Mouse (Mus musculus): ENCODE results near the gene Fam185a. TPM values are rescaled to one million over a fixed set of nuclear protein-coding genes. Genes with fewer than 3 reads are reported as not detected.

Gene Fam185a
- 1.9 and 2.6 TPM in 2 replicates for polyA plus RNA-seq (2012; rRNA removed)

DNA sequence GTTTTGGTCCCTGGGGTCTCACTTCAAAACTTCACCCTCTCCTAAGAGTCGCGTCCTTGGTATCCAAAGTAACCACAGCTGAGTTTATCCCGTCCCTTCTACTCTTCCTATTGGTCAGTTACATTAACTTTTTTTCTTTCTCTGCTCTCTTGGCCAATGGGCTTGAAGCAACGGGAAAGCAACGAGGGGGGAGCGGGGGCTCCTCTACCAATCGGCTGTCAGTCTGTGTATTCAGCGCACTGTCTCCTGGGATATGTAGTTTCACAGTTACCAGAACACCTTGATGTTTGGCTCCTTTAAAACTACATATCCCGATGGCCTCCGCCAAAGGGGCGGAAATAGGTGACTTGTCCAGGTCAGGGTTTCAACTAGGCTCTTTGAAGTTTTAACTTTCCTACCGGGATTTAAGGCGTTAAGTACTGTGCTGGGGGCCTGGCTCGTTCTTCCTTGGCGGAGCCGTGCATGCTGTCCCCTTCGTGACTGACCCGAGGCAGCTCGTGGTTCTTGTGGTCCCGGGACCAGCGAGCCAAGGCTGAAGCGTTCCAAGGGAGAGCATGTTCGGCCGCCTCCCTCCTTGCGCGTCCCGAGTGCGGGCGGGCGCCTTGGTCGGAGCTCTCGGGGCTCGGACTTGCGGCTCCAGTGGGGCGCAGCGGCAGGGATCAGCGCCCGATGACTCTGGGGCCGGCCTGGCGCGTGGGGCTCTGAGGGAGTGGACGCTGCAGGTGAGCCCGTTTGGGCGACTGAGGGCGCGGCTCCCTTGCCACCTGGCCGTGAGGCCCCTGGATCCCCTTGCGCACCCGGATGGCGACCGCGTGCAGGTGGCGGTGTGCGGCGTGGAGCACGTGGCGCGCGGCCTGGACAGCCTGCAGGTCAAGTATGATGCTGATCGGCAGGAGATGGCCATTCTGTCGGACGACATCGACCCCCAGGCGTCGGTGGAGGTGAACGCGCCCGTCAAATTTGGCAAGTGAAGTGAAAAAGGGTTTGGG, at the start of gene Fam185a, which contains the start of gene Ccdc146:
Fam185a (plus strand) TSS at position 345 of the 989 bp plus-strand sequence.
Ccdc146 (minus strand) TSS at position 64 of the 989 bp plus-strand sequence.
- TF ChIP-seq CTCF (conservative IDR thresholded peaks at IDR 0.05; ENCODE audit: insufficient read depth, insufficient read length, low read depth, low read length), result no peak
- TF ChIP-seq POLR2A (IDR thresholded peaks at IDR 0.05; ENCODE audit: low read depth, low read length), result no peak
- Histone ChIP-seq H3K27me3 (replicated peaks; ENCODE audit: control insufficient read depth, insufficient read depth, low read length) (no peaks in the 10 kb centered on the region), H3K4me3 (ENCODE audit: insufficient read depth, low read depth, low read length) (peak within 1 kb of the TSS; percentile 67), H3K27ac (ENCODE audit: insufficient read depth, low read depth, low read length) (no peak within 1 kb of the TSS), H3K4me1 (ENCODE audit: control insufficient read depth, insufficient read depth, low read length) (no peaks in the 10 kb centered on the region; the same call in 1 of the 2 replicates), H3K36me3 (ENCODE audit: control insufficient read depth, insufficient read depth, low read length) (no peaks in the 10 kb centered on the region)
- DNase-seq, result peak; percentile 99
- WGBS, result under 1% methylated on average over 68 of the region's 68 CpGs

DNA sequence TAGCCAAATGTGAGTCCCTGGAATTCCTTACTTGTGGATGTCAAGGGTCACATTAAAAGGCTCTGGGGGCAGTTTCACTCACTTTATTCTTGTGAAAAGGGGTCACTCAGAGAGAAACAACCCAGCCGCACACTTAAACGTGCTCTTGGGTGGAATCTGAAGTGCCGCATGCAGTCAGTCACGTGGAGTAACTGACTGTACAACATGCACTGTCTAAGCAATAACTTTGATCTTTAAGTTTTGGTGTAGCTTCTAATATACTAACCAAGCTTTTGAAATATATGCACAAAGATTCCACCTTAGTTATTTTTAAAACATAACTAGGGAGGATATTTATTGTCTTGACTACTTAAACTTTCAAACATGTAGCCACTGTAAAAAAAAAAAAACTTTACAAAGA, 47.8 kb upstream of the Fam185a start:
- Histone ChIP-seq H3K27me3 (replicated peaks; ENCODE audit: control insufficient read depth, insufficient read depth, low read length) (no peaks in the 10 kb centered on the region), H3K4me3 (ENCODE audit: insufficient read depth, low read depth, low read length) (no peak overlapping the region), H3K36me3 (ENCODE audit: control insufficient read depth, insufficient read depth, low read length) (no peaks in the 10 kb centered on the region), H3K27ac (ENCODE audit: insufficient read depth, low read depth, low read length) (no peak overlapping the region), H3K4me1 (ENCODE audit: control insufficient read depth, insufficient read depth, low read length) (no peaks in the 10 kb centered on the region)
- DNase-seq, result no peak
- 87% methylated on average over 4 of the region's 4 CpGs for WGBS
- TF ChIP-seq POLR2A (IDR thresholded peaks at IDR 0.05; ENCODE audit: low read depth, low read length), result no peak
- no peak for TF ChIP-seq CTCF (conservative IDR thresholded peaks at IDR 0.05; ENCODE audit: insufficient read depth, insufficient read length, low read depth, low read length)

GRCm38 (mm10) chr5:21378397-21378796, 46.4 kb upstream of the Fam185a start:
- Histone ChIP-seq H3K36me3 (ENCODE audit: control insufficient read depth, insufficient read depth, low read length) (no peaks in the 10 kb centered on the region), H3K4me3 (ENCODE audit: insufficient read depth, low read depth, low read length) (no peak overlapping the region), H3K27me3 (replicated peaks; ENCODE audit: control insufficient read depth, insufficient read depth, low read length) (no peaks in the 10 kb centered on the region), H3K4me1 (ENCODE audit: control insufficient read depth, insufficient read depth, low read length) (no peaks in the 10 kb centered on the region), H3K27ac (ENCODE audit: insufficient read depth, low read depth, low read length) (no peak overlapping the region)
- no peak for DNase-seq
- TF ChIP-seq CTCF (conservative IDR thresholded peaks at IDR 0.05; ENCODE audit: insufficient read depth, insufficient read length, low read depth, low read length) (no peak), POLR2A (IDR thresholded peaks at IDR 0.05; ENCODE audit: low read depth, low read length) (no peak)
- 64% methylated on average over 2 of the region's 2 CpGs for WGBS

- TF ChIP-seq CTCF (conservative IDR thresholded peaks at IDR 0.05; ENCODE audit: insufficient read depth, insufficient read length, low read depth, low read length) (no peak), POLR2A (IDR thresholded peaks at IDR 0.05; ENCODE audit: low read depth, low read length) (no peak)
- Histone ChIP-seq H3K27ac (ENCODE audit: insufficient read depth, low read depth, low read length) (no peak overlapping the region), H3K4me1 (ENCODE audit: control insufficient read depth, insufficient read depth, low read length) (no peaks in the 10 kb centered on the region), H3K27me3 (replicated peaks; ENCODE audit: control insufficient read depth, insufficient read depth, low read length) (no peaks in the 10 kb centered on the region), H3K36me3 (ENCODE audit: control insufficient read depth, insufficient read depth, low read length) (no peaks in the 10 kb centered on the region), H3K4me3 (ENCODE audit: insufficient read depth, low read depth, low read length) (no peak overlapping the region)
- 56% methylated on average over 6 of the region's 6 CpGs for WGBS
- peak; percentile 23 for DNase-seq
Observed at GRCm38 (mm10) chr5:21381986-21382385, 42.8 kb upstream of the Fam185a start.

- no peaks in the 10 kb centered on the region for H3K27me3 ChIP-seq (replicated peaks; ENCODE audit: control insufficient read depth, insufficient read depth, low read length)
- no peak overlapping the region for H3K27ac ChIP-seq (ENCODE audit: insufficient read depth, low read depth, low read length)
- no peak overlapping the region for H3K4me3 ChIP-seq (ENCODE audit: insufficient read depth, low read depth, low read length)
- WGBS, result 52% methylated on average over 6 of the region's 6 CpGs
- no peaks in the 10 kb centered on the region for H3K4me1 ChIP-seq (ENCODE audit: control insufficient read depth, insufficient read depth, low read length)
- H3K36me3 ChIP-seq (ENCODE audit: control insufficient read depth, insufficient read depth, low read length), result no peaks in the 10 kb centered on the region
- TF ChIP-seq POLR2A (IDR thresholded peaks at IDR 0.05; ENCODE audit: low read depth, low read length) (no peak), CTCF (conservative IDR thresholded peaks at IDR 0.05; ENCODE audit: insufficient read depth, insufficient read length, low read depth, low read length) (no peak)
- no peak for DNase-seq
Observed at GRCm38 (mm10) chr5:21382678-21383077, 42.1 kb upstream of the Fam185a start.

- no peak for DNase-seq
- 35% methylated on average over 14 of the region's 14 CpGs for WGBS
- no peaks in the 10 kb centered on the region for H3K36me3 ChIP-seq (ENCODE audit: control insufficient read depth, insufficient read depth, low read length)
- no peaks in the 10 kb centered on the region for H3K27me3 ChIP-seq (replicated peaks; ENCODE audit: control insufficient read depth, insufficient read depth, low read length)
- no peak overlapping the region for H3K27ac ChIP-seq (ENCODE audit: insufficient read depth, low read depth, low read length)
- H3K4me1 ChIP-seq (ENCODE audit: control insufficient read depth, insufficient read depth, low read length), result no peaks in the 10 kb centered on the region
- no peak overlapping the region for H3K4me3 ChIP-seq (ENCODE audit: insufficient read depth, low read depth, low read length)
- TF ChIP-seq CTCF (conservative IDR thresholded peaks at IDR 0.05; ENCODE audit: insufficient read depth, insufficient read length, low read depth, low read length), result no peak
- no peak for TF ChIP-seq POLR2A (IDR thresholded peaks at IDR 0.05; ENCODE audit: low read depth, low read length)
Observed at GRCm38 (mm10) chr5:21383392-21384251, 41.1 kb upstream of the Fam185a start.
